Mouse (Mus musculus): ENCODE results near the gene Ptprt.

- TF ChIP-seq CTCF (IDR thresholded peaks at IDR 0.05; ENCODE audit: extremely low read depth, insufficient read length, insufficient replicate concordance, low read depth, low read length): no peak
- TF ChIP-seq POLR2A (IDR thresholded peaks at IDR 0.05; ENCODE audit: low read depth, low read length): no peak
These were observed 825.9 kb downstream of the Ptprt start for GRCm38 (mm10) chr2:161835001-161835400.
